Mouse (Mus musculus) liver, embryonic 14.5 days (tissue): ENCODE data around the gene Glipr1.

Experiments used
- CTCF ChIP-seq: IDR thresholded peaks from 2 replicates; pipeline ENCODE4 v1.5.1; 2016; ENCODE audit warnings: antibody characterized with exemption, low read depth, control low read depth
- EP300 ChIP-seq: IDR thresholded peaks from 2 replicates; pipeline ENCODE4 v1.6.1; 2016; ENCODE audit warnings: antibody characterized with exemption, low read depth

GRCm38 (mm10) chr10:111972542-111973361 lies 29.7 kb downstream of the Glipr1 start, which contains the start of gene Krr1:
- no peak for TF ChIP-seq CTCF
- no peak for TF ChIP-seq EP300
